Mouse (Mus musculus) erythroblast, embryonic 14.5 days (primary cell): ENCODE measurements around the gene Nmral1.

ENCODE experiments used
- GATA1 ChIP-seq: IDR thresholded peaks from 2 replicates; pipeline ENCODE4 v1.6.1; 2012; ENCODE audit warnings: low read length, inconsistent platforms, mixed read lengths
- TAL1 ChIP-seq: IDR thresholded peaks from 3 replicates; pipeline ENCODE4 v1.6.1; 2012; ENCODE audit warnings: low read length, inconsistent platforms, mixed read lengths

GRCm38 (mm10) chr16:4678080-4678479 lies 41.1 kb downstream of the Nmral1 start:
- TF ChIP-seq GATA1 = no peak
- TF ChIP-seq TAL1 = no peak
